Mouse (Mus musculus) urinary bladder, postnatal 14 days (tissue): ENCODE measurements around the gene Gm20518.
A peak's percentile ranks its signal among the peaks of the same experiment; 100 is the strongest.

Experiments
- DNase-seq: peaks from one replicate; pipeline ENCODE4 v3.0.0; 2021; ENCODE audit warnings: low spot score

The Gm20518 gene

DNA sequence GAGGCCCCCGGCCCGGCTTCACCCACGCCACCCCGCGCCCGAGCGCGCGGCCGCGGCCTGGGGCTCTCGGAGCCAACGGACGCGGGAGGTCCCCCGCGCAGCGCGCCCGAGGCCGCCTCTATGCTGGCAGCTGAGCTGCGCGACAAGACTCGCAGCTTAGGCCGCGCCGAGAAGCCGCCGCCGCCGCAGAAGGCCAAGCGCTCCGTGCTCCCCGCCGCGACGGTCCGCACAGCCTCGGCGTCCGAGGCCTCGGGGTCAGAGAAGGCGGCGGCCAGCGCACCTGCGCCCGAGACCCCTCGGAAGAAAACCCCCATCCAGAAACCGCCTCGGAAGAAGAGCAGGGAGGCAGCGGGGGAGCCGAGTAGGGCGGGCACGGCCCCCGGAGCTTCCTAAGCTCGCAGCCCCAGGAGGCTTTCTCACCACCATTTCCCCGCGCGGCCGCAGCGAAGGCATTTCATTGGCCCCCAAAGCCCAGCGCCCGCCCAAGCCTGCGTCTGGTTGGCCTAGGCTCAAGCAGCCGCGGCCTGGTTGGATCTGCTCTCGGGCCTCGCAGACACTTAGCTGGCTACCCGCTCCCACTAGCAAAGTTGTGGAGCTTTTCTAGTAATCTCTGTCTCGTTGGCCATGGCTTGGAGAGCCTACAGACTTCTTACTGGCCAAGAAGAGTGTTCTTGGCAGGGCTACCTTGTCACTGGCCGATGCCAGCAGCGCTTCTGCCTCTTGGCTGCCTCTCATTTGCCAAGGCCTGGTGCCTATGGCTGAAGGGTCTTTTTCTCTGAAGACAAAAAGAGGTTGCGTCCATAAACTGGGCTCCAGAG is 84.1 kb downstream of the Gm20518 start:
- peak; percentile 82 for DNase-seq

DNA sequence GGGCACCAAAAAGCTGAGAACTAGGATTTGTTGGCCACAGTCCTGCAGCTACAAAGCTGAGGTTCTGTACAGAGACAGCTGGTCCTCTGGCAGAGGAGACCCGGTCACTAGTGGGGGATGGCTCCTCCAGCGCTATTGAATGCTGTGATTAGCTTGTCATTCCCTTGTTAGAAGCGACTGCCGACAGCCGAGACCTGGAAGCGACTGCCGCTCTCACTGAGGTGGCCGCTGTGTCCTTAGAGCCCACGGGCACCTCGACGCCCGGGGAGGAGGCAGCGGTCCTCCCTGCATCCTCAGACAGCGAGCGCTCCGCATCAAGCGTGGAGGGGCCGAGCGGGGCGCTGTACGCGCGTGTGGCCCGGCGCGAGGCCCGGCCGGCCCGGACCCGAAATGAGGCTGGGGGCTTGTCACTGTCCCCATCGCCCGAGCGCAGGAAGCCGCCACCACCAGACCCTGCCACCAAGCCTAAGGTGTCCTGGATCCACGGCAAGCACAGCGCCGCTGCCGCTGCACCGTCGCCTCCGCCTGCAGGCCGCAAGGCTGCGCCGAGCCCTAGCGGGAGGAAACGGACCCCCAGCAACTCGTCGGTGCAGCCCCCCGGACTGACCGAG is 84.8 kb downstream of the Gm20518 start:
- no peak for DNase-seq

DNA sequence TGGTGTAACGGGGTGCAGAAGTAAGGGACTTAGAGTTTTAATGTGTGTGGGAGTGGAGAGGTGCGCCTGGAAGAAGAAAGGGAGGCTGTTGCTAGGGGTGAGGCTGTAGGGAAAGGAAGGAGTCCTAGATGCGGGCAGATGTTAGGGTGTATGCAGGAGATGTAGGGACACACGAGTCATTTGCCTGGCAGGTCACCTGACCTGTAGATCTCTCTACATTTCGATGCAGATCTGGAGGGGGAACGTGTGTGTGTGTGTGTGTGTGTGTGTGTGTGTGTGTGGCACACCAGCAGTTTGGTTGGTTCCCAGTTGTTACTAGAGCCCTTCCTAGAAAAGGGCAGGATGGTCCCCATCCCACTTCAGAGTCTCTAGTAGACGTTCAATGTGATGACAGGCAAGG is 86.5 kb downstream of the Gm20518 start:
- no peak for DNase-seq

DNA sequence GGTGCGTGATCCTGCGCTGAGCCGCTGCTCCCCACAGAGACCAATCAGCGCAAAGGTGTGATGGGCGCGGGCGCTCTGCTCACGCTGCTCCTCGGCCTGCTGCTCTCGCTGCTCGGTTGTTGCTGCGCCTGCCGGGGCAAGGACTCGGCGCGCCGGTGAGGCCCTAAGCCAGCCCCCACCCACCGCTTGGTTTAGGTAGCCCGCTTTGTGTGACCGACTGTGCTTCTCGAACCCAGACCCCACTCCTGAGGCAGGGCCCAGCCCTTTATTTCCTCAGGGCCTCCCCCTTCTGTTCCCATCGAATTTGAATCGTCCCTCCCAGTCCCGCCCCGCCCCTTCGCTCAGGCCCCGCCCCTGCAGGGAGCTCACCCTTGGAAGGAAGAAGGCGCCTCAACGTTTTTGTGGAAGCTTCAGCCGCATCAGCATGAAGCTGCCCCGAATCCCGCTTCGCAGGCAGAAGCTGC is 87.0 kb downstream of the Gm20518 start:
- DNase-seq = no peak

DNA sequence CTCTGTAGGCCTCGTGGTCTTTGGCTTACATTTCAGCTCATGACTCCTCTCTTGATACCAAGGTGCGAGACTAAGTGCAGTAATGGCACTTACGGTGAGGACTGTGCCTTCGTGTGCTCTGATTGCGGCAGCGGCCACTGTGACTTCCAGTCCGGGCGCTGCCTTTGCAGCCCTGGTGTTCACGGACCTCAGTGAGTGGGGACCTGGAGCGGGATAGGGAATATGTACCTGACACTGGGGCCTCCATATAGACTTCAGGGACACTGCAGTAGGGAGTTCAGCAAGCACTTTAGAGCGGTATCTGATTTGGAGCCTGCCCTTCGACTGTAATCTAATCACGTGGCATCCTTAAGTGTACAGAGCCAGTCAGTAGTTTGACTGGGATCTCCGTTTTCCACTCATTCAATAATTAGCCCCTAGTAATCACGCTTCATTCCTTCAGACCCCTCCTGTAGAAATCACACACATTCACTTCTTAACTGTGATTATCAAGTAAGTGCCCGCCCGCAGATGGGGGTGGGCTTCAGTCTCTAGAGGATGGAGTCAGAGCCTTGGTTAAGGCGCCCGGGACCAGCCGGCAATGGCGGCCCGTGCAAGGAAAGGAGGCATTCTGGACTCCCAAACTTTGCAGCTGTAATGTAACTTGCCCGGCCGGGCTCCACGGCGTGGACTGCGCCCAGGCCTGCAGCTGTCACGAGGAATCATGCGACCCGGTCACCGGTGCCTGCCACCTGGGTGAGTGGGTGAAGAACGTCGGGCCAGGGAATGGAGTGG is 87.6 kb downstream of the Gm20518 start:
- DNase-seq = no peak

DNA sequence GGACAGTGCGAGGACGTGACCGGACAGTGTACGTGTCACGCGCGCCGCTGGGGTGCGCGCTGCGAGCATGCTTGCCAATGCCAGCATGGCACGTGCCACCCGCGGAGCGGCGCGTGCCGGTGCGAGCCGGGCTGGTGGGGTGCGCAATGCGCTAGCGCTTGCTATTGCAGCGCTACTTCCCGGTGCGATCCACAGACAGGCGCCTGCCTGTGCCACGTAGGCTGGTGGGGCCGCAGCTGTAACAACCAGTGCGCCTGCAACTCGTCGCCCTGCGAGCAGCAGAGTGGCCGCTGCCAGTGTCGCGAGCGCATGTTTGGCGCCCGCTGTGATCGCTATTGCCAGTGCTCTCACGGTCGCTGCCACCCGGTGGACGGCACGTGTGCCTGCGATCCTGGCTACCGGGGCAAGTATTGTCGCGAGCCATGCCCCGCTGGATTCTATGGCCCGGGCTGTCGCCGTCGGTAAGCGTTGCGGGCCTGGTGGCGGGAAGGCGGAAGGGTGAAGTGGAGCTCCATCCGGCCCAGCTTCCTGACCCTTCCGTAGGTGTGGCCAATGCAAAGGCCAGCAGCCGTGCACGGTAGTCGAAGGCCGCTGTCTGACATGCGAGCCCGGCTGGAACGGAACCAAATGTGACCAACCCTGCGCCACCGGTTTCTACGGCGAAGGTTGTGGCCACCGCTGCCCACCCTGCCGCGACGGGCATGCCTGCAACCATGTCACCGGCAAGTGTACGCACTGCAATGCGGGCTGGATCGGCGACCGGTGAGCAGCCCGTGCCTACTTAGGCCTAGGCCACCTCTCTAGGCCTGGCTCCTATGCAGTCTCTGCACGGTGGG is 88.4 kb downstream of the Gm20518 start:
- peak; percentile 33 for DNase-seq

DNA sequence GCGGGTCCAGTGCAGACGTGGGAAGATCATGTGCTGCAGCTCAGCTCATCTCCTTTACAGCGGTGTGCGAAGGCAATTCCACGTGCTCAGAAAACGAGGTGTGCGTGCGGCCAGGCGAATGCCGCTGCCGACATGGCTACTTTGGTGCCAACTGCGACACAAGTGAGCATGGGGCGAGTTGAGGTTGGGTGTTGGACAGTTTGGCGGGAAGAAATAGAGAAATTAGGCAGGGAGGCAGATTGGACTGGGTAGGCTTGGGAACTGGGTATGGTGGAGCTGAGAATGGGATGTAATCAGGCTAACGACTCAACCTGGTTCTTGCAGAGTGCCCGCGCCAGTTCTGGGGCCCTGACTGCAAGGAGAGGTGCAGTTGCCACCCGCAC is 89.0 kb downstream of the Gm20518 start:
- no peak for DNase-seq

DNA sequence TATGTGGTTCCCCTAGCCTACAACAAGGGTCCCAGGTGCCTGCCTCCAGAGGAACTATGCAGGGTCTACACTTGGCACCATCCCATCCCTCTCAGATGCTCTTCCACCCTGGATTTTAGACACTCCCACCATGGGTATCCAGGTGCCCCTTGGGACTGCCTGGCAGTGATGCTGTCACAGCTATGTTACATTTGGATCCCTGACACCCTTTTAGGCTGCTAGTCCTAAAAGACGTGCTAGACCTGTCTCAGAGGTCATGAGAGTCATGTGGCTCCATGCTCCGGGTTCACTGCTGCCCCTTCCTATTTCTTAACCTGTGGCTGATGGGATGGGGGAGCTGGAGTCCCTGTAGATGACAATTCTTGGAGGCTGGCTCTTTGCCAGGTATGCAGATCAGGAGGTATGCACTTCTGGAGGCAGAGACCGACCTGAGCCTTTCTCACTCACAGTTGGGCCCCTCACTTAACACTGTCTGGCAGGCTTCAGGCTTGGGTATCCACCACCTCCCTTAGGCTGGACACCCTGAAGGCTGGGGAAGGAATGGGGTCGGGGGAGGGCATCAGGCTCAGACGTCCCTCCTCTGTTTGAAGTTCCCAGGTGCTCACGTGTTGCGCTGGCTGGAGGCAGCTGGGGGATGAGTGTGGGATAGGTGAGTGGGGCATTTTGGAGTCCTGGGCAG is 89.6 kb downstream of the Gm20518 start:
- no peak for DNase-seq

DNA sequence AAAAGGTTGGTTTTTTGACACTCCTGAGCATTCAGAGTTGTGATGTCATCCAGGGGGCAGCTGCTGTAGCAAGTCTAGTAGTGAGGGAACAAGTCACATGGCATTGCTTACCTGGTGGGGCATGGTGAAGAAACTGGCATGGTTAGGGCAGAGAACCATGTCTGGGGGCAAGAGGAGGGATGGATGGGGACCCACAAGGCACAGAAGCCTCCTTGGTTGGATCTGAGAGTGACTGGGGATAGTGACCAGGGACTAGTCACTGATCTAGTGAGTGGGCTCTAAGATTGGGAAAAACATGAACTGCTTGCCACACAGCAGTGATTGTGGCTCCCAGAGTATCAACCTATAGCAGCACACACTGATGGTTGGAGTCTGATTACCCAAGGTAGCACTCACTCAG is 91.9 kb downstream of the Gm20518 start:
- DNase-seq = no peak

DNA sequence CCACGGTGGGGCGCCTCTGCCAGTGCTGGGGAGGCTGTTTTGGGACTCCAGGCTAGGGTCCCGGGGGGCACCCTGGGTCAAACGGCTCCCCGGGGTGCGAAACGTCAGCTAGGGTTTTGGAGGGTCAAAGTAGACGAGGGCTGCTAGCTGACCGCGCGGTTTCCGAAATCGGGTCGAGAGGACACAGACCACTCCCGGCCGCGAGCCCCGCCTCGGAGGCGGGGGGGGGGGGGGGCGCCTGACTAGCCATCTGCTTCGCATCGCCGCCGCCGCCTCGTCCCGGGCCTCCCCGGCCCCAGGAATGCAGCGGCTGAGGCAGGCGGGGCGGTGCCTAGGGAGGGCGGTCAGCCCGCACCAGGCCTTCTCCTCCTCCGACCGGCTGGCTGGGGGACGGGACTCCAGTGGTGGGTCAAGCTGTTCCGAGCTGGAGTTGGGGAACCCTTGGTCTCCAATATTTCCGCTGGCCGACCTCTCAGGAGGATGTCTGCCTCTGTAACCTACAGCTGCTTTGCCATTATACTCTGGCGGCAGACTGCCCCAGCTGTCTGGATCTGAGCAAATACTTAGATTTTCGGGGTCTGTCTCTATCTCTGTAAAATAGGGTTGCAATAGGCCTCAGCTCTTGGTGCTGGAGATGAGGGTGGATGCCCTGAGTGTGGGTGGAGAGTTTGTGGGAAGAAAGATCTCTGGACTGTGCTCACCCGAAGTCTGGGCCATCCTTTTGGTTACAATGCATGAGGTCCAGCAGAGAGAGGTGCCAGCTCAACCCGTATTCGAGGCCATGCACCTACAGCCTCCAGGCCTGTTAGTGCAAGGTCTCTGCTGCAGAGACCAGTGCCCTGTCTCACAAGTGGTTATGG is 92.9 kb downstream of the Gm20518 start:
- peak; percentile 73 for DNase-seq

DNA sequence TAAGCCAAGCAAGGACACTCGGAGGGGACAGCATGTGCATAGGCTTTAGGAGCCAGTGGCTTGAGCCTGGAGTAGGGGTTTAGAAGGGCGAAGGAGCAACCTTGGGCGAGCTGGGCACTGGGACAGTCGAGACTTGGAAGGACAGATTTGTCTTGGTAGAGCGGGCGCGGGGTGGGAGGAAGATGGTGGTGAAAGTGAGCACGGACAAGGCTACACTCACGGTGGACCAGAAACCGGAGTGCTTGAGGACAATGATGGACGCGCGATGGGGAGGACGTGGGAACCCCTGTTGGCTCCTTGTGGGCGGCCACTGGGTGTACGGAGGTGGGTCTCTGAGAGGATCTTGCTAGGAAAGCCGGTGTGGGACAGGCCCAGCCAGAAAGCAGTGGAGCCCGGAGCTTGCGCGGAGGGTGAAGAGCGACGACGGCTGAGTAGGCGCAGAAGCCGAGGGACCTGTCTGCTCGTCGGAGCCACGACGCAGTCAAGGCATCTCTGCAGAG is 93.6 kb downstream of the Gm20518 start:
- DNase-seq = no peak

DNA sequence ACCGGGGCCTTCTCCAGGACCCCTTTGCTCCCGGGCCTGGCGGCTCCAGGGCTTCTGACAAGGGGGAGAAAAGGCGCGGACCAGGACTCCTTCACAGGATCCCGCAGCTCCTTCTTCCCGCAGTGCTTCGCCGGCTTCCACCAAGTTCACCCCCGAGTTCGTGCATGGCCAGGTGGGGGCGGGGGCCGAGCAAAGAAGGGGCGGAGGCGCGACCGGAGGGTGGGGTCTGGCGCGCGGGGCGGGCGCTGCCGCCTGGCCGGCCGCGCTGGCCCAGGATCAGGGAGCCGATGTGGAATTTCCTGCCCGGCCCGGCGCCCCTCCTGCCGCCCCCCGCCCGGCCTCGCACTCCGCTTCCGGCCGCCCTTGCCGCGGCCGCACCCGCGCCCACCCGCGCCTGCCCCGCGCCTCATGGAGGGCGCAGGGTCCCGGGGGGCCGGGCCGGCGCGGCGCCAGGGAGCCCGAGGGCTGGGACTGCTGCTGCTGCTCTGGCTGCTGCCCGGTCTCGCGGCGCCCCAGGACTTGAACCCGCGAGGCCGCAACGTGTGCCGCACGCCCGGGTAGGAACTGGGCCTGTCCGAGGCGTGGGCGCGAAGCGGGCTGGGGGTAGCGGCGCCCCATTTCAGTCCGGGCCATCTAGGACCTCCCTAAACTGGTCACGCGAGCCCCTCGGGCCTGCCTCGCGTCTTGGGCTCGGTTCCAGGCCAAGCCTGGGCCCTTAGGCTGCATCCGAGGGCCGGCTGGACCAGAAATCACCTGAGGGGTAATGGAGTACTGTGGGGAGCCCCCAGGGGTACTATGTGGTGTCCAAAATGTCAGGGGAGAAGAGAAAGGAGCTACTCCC is 94.3 kb downstream of the Gm20518 start, which contains the start of gene Scarf2:
TSS of gene Scarf2 (plus strand) at position 312 of the 841 bp plus-strand sequence.
- peak; percentile 66 for DNase-seq

DNA sequence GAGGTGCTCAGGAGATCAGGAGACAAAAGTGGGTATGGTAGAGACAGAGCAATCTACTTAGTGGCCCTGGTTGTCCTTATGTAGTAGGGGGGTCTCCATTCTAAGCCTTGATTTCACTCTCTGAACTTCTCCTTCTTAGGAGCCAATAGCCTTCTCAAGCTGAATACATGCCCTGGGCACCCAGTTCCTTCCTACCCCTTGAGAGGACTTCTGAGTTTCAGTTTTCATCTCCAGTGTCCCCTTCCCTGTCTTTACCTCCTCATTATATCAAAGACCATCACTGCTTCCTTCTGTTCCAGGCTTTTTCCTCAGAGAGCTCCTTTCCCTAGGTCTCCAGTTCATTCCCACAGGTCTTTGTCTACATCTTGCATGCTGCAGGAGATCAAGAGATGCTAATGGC is 95.0 kb downstream of the Gm20518 start:
- DNase-seq = no peak

DNA sequence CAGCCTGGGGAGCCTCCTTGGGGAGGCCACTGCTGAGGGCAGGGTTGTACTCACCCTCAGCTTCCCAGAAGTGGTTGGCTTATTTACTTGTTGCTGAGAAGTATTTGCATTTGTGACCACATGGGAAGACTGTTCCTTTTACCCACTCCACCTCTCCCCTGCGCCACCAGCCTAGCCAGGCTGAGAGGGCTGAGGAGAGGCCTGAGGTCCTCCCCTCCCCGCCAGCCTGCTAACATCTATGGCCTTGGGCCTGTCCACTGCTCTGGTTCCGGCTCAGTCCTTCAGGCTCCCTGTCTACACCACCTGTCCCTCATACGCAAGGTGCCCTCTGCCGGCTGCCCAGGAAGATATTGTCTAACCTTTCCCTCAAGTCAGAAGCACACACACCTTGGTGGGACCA is 95.8 kb downstream of the Gm20518 start:
- DNase-seq = no peak

DNA sequence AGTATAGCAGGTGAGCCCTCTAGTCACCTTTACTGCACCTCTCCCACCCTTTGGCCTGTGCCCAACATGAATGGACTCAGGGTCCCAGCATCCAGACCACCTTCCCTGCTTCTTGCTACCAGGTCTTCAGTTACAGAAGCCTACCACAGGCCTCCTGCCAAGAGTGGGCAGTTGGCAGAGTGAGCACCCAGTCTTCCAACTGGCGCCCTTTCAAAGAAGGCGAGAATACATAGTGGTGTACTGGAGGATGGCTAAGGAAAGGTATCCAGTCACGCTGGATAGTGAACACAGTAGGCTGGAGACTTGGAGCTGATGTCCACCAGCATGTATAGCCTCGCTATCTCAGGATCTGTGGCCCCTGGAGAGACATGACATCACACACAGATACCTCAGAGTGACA is 97.4 kb downstream of the Gm20518 start:
- DNase-seq = no peak

DNA sequence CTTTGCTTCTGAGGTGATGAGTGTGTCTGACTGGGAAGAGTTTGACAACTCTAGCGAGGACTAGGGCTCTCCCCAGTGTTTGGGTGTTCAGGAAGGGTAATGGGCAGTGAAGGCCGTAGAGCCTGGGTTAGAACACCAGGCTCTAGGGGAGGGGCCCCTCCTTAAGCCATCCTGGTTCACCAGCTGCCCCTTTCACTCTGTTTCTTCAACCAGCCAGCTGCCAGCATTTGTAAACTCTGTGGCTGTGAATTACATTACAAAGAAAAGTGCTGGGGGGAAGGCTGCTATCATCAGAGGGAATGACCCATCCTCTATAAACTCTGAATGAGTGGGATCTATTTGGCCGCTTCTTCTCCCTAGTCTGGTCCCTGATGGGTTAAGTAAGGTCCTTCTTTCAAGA is 98.7 kb downstream of the Gm20518 start:
- DNase-seq = no peak

DNA sequence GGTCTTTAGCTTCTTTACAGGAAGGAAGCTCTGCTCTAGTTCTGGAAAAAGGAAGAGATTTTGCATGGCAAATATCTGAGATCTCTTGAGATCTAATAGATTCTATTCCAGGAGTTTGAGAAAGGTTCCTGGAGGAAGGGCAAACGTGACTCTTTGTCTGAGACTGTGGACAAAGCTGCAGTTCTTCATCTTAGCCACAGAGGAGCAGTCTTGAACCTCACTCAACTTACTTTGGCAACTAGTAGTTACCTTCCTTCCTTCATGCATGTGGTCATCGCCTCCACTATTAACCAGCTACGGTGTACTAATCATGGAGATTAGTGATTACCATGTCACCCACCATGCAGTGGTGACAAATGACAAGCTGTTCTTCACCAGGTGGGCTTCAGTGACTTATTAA is 106.1 kb downstream of the Gm20518 start:
- no peak for DNase-seq
